Mouse (Mus musculus): ENCODE measurements around the gene Cdk20.

Gene Cdk20

GRCm38 (mm10) chr13:64432017-64432995, at the start of gene Cdk20:
TSS of gene Cdk20 (plus strand) at chr13:64432314.
- DNase-seq (ENCODE audit: low spot score): peak; percentile 87

GRCm38 (mm10) chr13:64384937-64385336, 47.2 kb upstream of the Cdk20 start:
- no peak for DNase-seq (ENCODE audit: low spot score)

DNA sequence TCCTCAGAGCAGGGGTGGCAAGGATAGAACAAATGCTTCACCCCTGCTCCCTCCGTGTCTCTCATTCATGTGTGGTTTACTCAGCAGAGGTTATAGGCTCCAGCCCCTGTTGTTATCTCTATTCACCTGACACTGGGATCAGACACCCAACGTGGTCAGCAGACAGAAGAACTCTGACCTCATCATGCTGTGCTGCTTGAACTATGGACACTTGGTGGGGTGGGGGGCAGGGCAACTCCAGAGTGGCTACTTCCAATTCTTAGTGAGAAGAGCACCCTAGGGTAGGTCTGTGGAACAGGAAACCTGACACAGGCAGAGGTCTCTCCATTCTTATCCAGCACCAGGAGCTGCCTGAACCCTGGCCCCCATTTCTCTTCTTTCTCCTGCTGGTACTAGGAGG, 46.1 kb upstream of the Cdk20 start:
- no peak for DNase-seq (ENCODE audit: low spot score)

DNA sequence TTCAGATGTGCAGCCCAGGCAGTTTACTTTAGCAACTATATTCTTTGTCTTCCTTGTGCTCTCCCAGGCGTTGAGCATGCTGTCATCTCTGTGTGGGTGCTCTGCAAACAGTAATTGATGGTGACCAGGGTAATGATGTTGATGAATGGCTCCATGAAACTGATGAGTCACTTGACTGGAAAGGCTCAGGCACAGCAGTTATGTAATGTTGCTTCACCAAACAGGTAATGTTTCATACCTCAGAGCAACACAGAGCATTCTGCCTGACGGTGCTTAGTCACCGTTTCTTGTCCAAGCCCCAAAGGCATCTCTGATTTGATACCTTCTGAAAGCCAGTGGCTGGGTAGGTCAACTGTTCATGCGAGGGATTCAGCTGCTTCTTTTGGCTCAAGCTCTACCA, 43.7 kb upstream of the Cdk20 start:
- DNase-seq (ENCODE audit: low spot score): no peak

DNA sequence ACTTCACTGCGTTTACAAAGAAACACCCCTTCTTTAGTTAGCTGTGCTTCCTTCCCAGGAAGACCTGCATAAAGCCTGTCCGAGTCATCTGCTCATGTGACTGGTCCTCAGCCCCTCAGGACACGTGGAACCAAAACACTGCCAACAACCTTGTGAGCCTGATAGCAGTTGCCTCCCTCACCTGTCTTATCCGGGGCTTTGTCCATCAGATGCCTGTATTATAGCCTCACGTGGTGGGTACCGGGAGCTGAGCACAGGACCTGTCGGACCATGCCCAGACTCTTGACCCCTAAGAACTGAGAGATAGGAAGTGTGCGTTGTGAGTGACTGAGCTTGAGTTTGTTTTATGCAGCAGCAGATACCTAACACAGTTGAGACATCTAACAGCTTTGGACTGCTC, 35.1 kb upstream of the Cdk20 start:
- no peak for DNase-seq (ENCODE audit: low spot score)

DNA sequence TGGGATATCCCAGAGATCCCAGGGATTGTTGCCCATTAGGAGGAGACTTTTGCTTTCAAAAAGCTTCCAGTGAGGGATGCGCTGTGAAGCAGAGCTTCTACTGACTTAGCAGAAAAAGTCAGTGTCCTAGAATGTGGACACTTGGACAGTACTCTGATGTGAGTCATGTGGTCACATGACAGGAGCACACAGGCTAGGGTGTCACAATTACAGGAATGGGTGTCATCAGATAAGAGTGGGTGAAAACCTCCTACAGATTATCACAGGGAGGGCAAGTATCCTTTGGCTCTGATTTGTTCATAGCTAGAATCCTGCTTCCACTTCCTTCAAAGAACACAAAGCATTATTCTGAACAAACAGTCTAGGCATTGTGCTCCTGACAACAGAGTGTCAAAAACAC, 34.0 kb upstream of the Cdk20 start:
- DNase-seq (ENCODE audit: low spot score): no peak

DNA sequence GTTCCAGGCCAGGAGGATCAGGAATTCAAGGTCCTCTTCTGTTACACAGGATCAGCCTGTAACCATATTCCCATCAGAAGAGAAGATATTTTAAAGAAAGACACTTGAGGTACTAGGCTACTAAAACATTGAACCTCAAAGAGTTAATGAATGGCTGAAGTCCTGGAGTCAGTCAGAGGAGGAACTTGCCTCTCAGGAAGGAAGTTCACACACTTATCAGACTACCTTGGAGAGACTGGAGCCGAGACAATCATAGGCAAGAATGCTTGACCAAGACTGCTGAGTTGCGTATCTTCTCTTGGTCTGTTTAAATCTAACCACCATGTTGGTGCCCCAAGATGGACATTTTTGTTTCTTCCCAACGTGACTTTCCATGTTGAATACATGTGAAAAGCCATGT, 32.2 kb upstream of the Cdk20 start:
- DNase-seq (ENCODE audit: low spot score): no peak

GRCm38 (mm10) chr13:64400801-64401361, 31.2 kb upstream of the Cdk20 start:
- DNase-seq (ENCODE audit: low spot score): no peak

DNA sequence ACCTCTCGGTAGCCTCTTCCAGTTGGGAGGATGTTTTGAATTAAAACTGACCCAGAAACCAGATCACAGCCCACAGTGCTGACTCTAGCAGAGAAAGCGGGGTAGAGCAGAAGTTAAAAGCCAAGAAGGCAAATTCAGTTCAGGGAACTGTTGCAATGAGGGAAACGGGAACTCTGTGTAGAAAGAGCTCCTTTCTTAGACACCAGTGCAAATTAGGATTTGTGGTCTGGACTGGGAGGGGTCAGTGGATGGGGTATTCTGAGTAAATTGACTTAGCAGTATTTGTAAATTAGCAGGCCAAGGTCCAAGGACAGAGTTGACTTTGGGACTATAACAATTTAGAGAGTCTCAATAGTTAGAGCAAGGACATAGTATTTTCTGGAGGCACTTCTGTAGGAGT, 30.1 kb upstream of the Cdk20 start:
- peak; percentile 27 for DNase-seq (ENCODE audit: low spot score)

- peak; percentile 69 for DNase-seq (ENCODE audit: low spot score)
These were observed 29.6 kb upstream of the Cdk20 start for GRCm38 (mm10) chr13:64402504-64402949.

DNA sequence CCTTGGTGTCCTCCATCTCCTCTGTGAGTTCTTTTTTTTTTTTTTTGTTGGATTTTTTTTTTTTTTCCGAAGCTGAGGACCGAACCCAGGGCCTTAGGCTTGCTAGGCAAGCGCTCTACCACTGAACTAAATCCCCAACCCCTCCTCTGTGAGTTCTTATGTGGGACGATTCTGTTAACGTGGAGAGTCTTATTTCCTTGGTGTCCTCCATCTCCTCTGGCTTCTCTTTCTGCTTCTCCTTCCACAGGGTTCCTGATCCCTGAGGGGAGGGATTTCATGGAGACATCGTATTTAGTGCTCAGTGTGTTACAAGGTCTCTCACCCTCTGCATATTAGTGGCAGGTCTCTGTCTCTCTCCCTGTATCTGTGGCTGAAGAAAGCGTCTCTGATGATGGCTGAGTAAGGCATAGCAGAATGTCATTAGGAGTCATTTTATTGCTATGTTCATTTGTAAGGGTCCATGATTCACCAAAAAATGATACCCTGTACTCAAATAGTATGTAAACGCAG, 29.1 kb upstream of the Cdk20 start:
- peak; percentile 53 for DNase-seq (ENCODE audit: low spot score)

GRCm38 (mm10) chr13:64403519-64403918, 28.6 kb upstream of the Cdk20 start:
- peak; percentile 26 for DNase-seq (ENCODE audit: low spot score)

- no peak for DNase-seq (ENCODE audit: low spot score)
These were observed 26.6 kb upstream of the Cdk20 start for GRCm38 (mm10) chr13:64405550-64405949.

- DNase-seq (ENCODE audit: low spot score): no peak
These were observed 24.1 kb upstream of the Cdk20 start for GRCm38 (mm10) chr13:64407992-64408391.

- peak; percentile 48 for DNase-seq (ENCODE audit: low spot score)
These were observed 21.5 kb upstream of the Cdk20 start for GRCm38 (mm10) chr13:64410604-64411003.

DNA sequence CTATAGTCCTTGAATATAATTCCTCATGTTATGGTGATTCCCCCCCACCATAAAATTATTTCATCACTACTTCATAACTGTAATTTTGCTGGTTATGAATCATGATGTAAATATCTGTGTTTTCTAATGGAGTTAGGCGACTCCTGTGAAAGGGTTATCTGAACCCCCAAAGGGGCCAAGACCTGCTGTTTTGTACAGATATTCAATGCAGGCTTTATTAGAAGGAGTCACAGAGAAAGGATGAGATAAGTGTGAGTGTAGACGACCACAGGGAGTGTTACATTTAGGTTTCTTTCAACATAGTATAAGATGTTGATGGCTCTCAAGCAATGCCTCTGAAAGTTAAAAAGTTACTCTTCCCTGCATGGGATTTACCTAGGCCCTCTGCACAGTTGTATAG, 20.8 kb upstream of the Cdk20 start:
- DNase-seq (ENCODE audit: low spot score): peak; percentile 77

- DNase-seq (ENCODE audit: low spot score): no peak
These were observed 19.3 kb upstream of the Cdk20 start for GRCm38 (mm10) chr13:64412752-64413257.

GRCm38 (mm10) chr13:64415659-64416058, 16.5 kb upstream of the Cdk20 start:
- DNase-seq (ENCODE audit: low spot score): no peak

- no peak for DNase-seq (ENCODE audit: low spot score)
These were observed 15.0 kb upstream of the Cdk20 start for GRCm38 (mm10) chr13:64416955-64417601.

- DNase-seq (ENCODE audit: low spot score): no peak
These were observed 11.3 kb upstream of the Cdk20 start for GRCm38 (mm10) chr13:64420847-64421246.

- DNase-seq (ENCODE audit: low spot score): no peak
These were observed 10.7 kb upstream of the Cdk20 start for GRCm38 (mm10) chr13:64421386-64421785.

DNA sequence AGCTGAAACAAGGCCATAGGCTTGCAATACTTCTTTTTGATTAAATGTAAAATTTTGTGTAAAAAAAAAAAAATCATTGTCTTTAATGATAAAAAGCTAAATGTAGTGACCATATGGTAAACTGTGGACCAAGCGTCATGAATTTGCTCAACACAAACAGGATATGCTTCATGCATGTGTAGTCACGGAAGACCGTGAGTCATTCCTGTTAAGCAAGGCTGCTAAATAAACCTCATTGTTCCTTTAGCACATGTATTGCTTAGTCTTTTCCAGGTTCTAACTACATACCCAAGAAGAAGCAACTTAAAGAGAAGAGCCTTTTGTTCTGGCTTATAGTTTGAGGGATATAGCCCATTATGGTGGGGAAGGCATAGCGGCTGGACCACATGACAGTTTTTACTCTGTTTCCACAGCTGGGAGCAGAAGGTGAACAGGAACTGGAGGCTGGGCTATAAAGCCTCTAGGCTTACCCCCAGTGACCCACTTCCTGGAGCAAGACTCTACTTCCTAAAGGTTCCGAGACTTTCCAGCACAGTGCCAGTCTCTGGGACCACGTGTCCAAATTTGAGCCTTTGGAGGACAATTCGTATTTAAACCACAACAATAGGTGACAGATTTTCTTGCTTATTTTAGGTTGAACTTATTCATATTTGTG, 10.0 kb upstream of the Cdk20 start:
- DNase-seq (ENCODE audit: low spot score): no peak

Measured in c-Kit-positive CD71-positive TER-119-positive erythroid progenitor cells, embryonic 14.5 days (primary cell).